Mouse (Mus musculus) CD4-positive, CD25-positive, alpha-beta regulatory T cell, adult 2 months (primary cell): Measurements from ENCODE around the gene Sh3pxd2a.
A peak's percentile ranks its signal among the peaks of the same experiment; 100 is the strongest.

Experiments
- DNase-seq: peaks from one replicate; pipeline ENCODE4 v3.0.0-alpha.2; 2012; ENCODE audit warnings: low read depth, low spot score

Sh3pxd2a gene

DNA sequence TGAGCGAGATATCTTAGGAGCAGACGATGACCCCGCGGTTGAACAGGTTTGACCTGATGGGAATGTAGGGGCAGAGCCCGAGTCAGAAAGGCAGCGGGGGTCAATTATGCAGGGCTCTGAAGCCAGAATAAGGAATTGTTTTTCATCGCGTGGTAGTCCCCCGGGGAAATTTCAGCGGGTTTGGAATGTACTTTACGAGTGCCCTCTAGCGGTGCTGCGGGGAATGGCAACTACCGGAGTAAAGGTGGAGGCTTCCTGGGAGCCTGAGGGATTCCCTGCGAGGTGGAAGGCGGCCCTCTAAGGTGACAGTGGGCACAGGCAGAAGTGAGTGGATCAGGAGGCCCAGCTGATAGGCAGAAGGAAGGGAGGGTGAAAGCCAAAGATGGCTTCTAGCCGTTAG is 125.0 kb downstream of the Sh3pxd2a start:
- DNase-seq = peak; percentile 75

DNA sequence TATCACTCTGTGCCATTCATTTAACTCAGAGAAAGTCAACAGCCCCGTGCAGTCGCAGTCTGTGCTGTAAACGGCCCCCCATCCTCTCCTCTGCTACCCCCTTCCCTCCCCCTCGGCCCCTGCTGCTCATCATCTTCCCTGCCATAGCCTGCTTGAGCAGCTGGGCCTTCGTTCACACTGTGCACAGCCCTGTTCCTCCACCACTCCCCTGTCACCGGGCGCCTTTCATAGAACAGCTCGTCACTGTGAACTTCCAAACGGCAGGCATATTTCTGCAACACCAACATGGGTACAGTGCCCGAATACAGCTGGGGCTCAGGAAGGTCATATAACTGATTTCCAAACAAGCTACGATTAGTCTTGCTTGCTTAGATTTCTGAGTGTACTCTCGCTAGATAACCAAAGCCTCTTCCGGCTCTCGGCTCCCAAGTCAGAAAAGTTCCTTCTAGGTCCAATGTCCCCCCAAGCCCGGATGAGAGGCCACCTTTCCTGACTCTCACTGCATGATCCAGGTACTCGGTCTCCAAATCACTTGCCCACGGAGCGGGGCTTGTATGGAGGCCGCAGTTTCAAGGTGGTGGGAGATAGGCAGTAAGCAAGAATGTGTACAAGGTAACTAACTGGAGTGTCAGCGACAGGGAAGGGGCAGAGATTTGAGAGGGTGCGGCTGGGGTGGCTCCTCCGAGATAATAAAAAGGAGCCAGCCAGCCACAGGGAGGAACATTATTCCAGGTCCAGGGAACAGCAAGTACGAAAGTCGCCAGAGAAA is 125.6 kb downstream of the Sh3pxd2a start:
- DNase-seq = no peak

DNA sequence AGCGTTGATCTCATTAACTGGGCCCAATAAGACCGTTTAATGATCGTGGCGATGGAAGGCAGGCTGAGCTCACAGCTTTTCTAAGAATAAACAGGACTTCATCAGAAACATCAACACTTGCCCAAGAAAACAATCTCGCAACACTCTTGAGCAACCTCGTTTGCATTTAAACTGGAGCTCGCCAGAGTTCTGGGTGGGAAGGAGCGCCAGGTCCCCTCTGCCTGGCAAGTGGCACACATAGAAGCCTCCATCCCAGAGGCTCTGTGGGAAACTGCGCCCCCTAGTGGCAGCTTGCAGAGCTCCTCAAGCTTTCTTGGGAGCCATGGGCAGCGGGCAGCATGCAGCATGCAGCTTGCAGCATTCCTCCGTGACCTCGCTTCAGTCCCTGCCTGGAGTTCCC is 126.5 kb downstream of the Sh3pxd2a start:
- peak; percentile 85 for DNase-seq

DNA sequence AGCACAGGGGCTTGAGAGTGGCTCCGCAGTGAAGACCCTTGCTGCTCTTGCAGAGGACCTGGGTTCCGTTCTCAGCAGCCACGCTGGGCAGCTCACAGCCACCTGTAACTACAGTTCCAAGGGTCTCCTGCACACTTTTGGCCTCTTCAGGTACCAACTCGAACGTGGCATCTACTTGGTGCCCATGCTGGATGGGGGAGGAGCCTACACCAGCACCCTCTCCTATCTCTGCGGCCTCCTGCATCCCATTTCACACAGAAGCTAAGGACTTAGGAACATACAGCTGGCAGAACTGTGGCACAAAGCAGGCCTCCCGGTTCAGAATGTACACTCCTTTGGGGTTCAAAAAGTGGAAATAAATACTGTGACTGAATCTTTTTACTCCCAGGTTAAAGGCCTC is 127.0 kb downstream of the Sh3pxd2a start:
- DNase-seq = no peak

DNA sequence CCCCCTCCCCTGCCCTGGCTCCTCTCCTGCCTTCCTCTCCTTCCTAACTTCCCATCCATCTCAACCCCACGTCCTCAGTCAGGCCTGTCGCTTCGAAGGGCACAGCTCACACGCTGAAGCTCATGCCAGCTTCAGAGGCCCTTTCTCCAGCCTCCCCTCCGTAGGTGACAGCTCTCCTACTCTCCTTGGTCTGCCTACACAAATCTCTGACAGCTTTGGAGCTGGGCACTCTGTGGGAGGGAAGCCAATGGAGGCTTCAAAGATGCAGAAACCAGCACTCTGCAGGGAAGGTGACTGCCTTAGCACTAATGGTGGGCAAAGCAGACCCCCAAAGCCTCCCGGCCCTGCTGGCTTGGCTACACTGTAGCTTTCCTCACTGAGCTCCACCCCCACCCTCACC is 128.9 kb downstream of the Sh3pxd2a start:
- no peak for DNase-seq

DNA sequence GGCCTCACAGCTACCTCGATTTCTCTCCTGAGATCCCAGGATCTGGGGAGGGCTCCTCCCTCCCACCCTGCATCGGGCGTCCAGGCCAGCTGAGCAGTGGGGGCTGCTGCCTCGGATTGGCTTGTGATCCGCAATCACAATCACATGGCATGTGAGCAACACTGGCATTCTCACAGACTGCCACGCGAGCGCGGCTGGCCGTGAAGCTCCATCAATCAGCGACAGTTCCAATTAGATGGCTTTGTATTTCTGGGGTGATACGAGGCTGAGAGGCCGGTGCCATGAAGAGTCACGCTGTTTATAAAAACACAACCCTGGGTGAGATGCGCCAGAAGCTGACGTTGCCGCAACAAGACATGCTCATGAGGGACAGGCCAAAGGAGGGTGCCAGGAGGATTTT is 129.5 kb downstream of the Sh3pxd2a start:
- no peak for DNase-seq

DNA sequence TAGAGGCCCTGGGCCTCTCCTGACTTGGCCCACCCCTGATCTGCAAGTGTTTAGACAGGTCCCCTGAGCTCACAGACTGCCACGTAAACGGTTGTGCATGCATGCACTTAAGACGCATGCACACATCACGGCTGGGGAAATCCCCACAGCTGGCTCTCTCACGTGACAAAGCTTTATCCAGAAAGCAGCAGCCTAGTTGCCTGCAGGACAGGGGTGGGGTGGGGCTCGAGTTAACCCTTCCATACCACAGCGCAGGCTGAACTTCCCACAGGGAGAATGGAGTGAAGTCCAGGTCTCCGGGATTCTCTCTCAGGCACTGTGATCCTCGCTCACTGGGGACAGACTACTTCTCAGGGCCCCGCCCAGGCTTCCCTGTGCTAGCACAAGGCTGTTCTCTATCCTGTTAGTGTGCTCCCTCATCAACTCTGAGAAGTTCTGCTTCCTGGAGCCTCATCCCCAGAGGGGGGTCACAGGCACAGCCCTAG is 133.4 kb downstream of the Sh3pxd2a start:
- DNase-seq = peak; percentile 88

DNA sequence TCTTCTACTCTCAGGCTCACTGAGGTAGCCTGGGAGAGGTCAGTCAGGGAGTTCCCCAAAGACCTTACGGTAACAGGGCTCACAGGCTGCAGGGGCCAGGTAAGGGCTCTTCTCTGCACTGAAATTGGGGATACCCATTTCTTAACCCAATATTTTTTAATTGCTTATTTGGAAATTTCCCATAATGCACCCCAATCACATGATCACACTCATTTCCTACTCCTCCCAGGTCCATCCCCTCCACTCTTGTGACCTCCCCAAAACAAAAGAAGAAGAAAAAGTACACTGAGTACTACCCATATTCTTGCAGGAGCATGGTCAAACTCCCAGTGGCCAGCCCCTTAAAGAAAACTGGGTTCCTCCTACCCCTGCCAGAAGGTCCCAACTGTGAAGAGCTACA is 135.1 kb downstream of the Sh3pxd2a start:
- DNase-seq = no peak

DNA sequence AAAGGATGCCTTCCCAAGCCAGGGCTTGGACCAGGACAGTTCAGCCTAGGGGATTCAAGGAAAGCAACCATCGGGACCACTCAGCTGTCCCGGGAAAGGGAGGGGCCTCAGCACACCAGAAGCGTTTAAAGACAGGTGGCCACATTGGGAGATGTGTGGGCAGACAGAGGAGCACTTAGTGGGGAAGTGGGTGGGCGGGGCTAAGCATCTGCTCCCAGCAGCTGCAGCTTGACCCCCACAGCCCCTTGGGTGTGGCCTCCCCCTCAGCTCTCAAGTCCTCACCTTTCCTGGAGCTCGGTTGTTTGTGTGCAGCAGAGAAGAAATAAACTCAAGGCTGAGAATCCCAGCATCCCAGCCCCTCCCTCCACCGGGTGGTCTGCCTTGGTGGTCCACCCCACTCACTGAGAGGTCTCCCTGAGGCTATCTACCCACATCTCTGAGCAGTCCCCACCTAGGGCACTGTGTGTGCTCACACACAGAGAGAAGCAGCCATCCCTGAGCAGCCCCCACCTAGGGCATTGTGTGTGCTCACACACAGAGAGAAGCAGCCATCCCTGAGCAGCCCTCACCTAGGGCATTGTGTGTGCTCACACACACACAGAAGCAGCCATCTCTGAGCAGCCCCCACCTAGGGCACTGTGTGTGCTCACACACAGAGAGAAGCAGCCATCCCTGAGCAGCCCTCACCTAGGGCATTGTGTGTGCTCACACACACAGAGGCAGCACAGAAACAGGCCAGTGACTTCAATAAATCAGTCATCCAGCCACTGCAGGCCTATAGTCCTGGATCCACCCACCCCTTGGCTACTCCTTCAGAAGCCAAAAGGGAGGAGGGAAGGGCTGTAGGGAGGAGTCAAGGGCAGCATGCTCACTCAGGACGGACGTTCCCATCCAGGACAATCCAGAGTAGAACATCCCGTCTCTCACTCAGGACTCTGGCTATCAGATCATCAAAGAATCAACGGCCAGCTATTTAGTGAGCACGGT is 136.0 kb downstream of the Sh3pxd2a start:
- no peak for DNase-seq

DNA sequence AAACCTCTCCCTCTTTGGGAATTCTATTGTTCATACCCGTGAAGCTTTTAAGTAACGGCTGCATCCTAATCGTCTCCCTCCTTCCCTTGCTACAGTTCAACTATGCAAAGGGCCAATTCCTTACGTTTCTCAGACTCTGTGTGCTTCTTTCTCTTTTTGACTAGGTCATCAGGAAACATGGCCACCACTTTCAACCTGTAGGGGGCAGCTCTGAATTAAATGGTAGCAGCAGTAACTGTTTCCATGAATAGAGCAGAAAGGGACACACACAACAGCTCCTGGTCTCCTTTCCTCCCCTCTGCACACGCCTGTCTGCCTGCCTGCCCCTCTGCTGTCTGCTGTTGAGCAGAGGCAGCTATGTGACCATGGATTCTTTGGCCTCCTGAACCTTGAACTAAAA is 138.3 kb downstream of the Sh3pxd2a start:
- DNase-seq = peak; percentile 57

DNA sequence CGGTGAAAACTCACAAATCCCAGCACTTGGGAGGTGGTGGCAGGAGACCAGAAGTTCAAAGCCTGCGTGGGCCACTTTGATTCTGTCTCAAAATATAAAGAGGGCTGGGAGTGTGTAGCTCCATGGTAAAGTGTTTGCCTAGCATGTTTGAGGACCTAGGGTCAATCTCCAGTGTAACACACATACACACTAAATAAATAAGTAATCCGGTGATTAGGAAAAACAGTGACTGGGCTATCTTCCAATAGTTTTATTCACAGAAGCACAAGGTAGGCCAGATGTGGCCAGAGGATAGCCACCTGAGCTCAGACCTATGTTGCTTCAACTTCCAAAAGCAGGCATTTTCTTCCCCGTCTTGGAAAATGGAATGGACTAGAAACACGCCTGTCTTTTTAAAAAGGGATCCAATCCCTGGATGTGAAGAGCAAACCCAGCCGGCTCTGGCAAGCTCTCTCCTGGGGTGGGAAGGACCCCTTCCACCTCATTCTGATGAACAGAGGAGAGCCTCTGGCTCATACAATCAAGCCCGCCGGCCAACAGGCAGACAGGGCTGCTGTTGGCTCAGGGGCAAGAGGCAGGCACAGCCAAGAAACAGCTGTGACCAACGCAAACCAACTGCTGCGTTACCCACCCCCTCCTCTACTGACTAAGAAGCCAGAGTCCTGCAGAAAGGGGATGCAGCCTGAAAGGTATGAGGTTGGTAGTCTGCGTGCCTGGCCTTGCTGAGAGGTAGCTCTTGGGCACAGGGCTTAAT is 140.9 kb downstream of the Sh3pxd2a start:
- DNase-seq = no peak

DNA sequence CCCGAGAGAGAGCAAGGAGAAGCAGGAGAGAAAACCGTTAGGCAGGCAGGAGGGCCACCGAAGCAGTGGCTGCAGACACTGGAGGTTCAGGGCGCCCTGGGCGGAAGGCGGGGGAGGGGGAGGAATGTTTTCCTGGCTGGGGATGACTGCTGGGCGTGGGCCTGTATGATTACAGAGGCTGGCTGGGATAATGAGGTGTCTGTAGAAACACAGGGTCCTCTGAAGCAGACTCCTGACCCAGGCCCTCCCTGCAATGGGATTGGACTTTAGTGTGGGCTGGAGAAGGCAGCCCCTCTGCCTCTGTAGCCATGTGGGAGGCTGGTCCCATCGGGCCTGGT is 143.9 kb downstream of the Sh3pxd2a start:
- no peak for DNase-seq

DNA sequence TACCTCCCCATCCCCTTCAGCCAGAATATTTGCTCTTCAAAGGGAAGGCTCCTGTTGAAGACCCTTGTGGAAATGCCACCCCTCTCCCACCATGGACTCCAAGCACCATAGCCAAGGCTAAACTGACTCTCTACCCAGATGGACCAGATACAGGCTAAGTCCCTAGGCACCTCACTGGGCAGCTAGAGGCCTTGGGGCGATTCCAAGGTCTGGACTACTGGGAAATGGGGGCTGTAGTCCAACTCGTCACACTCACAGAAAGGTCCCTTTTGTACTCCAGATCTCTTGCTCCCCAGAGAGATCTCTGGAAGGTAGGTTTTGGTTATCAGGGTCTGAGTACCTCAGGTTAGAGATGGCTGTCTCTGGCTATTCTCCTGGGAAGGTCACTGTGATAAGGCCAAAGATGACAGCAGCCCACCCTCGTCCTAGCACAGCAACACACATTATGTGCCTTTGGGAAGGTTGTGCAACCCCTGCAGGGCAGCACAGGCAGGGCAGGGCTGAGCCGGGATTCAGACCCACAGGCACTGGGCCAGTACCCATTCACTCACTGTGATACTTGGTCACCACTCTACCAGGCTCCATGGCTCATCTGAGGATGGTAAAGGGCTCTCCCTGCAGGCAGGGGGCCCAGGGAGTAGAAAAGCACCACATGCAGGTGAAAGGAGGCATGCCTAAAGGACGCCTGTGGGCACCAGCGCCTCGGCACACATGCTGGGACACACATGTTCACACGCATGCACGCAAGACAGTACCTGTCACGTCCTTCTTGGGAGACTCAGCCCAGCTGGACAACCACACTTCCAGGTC is 144.5 kb downstream of the Sh3pxd2a start:
- DNase-seq = no peak

DNA sequence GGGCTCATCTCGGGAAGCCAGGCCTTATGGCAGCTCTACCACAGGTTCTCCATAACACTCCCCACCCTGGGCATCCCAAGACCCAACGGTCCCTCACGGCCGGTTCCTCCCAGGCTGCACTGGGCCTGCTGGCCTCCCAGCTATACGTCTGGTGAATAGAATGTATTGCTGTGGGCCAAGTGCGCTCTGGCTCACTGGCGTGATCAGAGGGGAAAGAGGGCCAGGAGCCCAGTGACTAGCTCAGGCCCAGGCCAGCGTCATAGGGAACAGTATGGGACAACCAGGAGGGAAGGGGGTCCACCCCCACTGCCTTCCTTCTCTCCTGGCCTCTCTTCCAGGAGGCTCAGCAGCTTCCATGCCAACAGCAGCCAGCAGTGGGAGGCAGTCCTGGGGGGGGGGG is 145.1 kb downstream of the Sh3pxd2a start:
- DNase-seq = no peak

DNA sequence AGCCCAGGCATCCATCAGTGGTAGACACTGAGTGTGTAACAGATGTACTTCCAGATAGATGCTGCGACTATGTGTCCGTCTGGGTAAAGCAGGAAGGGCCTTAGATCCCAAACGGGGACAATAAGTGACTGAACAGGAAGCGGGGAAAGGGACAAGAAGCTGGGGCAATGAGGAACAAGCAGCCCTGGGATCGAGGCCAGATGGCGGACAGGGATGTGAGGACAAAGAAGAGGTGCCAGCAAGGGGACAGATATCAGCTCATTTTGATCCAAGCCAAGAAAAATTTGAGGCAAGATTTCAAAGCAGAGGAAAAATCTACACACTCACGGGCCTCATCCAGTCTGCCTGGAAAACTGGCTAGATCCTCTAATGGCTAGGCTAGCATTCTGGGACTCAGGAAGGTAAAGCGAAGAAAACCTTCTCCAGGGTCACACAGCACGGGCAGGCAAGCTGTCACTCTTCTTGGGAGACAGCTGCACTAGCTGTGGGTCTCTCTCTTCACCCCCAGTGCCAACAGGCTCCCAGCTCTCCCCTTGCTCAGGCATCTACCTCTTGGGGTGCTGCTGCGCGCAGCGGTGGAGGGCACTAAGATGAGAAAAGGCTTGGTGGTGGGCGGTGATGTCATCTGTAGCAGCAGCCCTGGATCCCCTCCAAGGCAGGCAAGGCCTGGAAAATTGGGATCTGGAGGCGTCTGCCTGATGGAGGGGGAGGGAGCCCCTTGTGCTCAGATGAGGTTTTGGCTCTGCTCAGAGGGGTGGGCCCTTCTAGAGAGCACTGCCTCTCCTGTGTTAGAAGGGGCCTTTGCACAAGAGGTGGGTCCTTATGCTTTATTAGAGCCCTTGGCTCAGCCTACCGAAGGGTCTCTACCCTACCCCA is 146.9 kb downstream of the Sh3pxd2a start:
- no peak for DNase-seq

DNA sequence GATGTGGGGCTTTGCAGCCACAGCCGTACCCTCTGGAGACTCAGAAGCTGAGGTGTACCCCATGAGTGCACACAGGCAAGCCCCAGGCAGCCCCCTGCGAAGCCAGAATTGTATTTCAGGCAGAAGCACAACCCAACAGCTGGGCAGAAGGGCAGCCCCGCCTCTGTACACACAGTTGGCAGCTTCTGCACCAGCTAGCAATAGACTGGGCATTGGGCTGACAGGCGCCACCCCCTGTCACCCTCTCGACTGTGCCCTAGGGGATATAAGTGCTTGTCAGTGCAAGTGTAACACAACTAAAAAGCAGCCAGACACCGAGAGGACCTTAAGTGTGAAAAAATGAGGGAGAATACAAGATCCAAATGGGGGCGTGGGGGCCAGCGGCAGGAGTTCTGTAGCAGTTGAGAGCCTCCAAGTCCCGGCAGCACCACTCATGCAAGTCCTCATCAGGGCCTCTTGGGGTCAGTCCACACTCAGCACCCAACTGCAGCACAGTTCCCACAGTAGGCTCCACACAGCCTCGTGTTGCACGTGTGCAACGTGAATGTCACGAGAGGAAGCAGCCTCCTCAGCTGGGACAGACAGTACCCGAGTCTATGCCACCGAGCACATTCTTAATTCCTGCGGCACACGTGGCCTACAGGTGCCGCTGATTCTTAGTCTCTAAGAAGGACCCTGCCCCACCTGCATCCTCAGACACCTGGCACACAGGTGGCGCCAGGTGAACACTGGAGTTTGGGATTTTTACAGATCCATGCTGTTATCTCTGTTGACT is 147.7 kb downstream of the Sh3pxd2a start:
- DNase-seq = no peak

DNA sequence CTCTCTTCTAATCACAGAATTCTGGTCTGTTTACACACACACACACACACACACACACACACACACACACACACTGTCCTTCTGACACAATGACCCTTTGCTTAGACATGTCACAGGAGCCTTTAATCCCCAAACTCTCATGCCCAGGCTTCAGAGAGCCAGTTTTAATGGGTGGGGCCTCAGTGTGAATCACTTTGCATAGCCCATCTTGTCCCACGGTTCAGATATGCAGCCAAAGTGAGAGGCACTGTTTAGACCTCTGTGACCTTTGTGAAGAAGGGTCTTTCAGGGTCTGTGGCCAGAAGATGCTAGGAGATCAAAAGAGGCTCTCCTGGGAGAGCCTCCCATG is 148.3 kb downstream of the Sh3pxd2a start:
- no peak for DNase-seq

DNA sequence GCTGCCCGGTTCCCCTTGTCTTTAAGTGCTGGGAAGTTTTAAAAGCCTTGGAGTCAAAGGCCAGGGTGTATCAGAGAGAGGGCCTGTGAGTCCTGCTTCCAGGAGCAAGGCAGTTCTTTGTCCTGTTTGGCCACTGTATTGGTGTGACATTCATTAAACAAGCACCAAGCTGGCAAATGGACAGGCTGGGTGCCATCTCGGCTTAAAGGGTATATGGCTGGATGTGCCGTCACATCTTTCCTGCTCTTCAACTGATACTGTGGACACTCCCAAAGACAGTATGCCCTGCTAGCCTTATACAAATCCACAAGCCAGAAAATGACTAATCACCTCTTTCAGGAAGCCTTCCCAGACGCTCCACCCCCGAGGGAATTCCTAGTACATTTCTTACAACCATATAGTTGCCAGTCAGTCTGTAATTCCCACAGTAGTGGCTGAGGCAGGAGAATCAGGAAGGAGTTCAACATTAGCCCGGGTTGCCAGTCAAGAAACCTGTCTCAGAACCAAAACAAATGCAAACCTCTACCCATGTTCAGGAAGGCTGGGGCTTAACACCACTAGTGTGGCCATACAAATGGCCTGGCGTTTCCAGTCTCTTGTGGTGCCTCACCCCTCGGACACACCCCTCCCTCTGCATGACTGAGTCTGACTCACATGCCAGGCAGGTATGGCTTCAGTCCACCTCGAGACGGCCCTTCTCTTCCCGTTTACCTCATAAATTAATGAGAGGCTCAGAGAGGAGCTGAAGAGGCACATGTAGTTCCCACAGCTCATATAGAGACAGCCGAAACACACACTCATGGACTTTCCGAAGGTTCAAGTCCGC is 148.9 kb downstream of the Sh3pxd2a start:
- DNase-seq = no peak
